Mouse (Mus musculus) neural tube, embryonic 15.5 days (tissue): ENCODE measurements around the gene Psen1. TPM values are rescaled to one million over a fixed set of nuclear protein-coding genes. Genes with fewer than 3 reads are reported as not detected.
A peak's percentile ranks its signal among the peaks of the same experiment; 100 is the strongest.

ENCODE experiments used
- ATAC-seq: fragments of 200-750 bp; cut with Nextera tagmentation; 2 replicates; pipeline ENCODE4 v1.8.0; 2017; ENCODE audit warnings: mild to moderate bottlenecking, moderate TSS enrichment, moderate library complexity; ENCODE audit not compliant: low FRiP score
- H3K27ac ChIP-seq: fragments of 300-500 bp; sonication (generic); replicated peaks from 2 replicates; pipeline ENCODE4 v1.5.1; 2015; ENCODE audit warnings: mild to moderate bottlenecking, inconsistent platforms
- H3K27me3 ChIP-seq: fragments of 300-500 bp; sonication (generic); replicated peaks from 2 replicates; pipeline ENCODE4 v1.6.1; 2015; ENCODE audit warnings: inconsistent platforms
- H3K36me3 ChIP-seq: fragments of 300-500 bp; sonication (generic); 2 replicates; pipeline ENCODE4 v1.6.1; 2015; ENCODE audit warnings: inconsistent platforms
- H3K4me1 ChIP-seq: fragments of 300-500 bp; sonication (generic); 2 replicates; pipeline ENCODE4 v1.6.1; 2015; ENCODE audit warnings: inconsistent platforms
- H3K4me2 ChIP-seq: fragments of 300-500 bp; sonication (generic); 2 replicates; pipeline ENCODE4 v1.6.1; 2015; ENCODE audit warnings: inconsistent platforms, mild to moderate bottlenecking, moderate library complexity
- H3K4me3 ChIP-seq: fragments of 300-500 bp; sonication (generic); replicated peaks from 2 replicates; pipeline ENCODE4 v1.5.1; 2015; ENCODE audit warnings: mild to moderate bottlenecking, inconsistent platforms
- H3K9ac ChIP-seq: fragments of 300-500 bp; sonication (generic); replicated peaks from 2 replicates; pipeline ENCODE4 v1.6.1; 2015; ENCODE audit warnings: mild to moderate bottlenecking, inconsistent platforms
- H3K9me3 ChIP-seq: fragments of 300-500 bp; sonication (generic); replicated peaks from 2 replicates; pipeline ENCODE4 v1.6.1; 2016; ENCODE audit warnings: inconsistent platforms
- WGBS: fragments of 180-500 bp; shearing (Covaris S2); methylation state at CpG from one replicate; pipeline ENCODE4 v1.1.7; 2015; ENCODE audit warnings: mixed read lengths; 5-methylcytosine and 5-hydroxymethylcytosine counted together
- polyA plus RNA-seq: library from polyadenylated mRNA; unstranded; fragments of >200 nt; fragmentation: Nextera tagmentation; extraction: Ambion mirVana; gene quantifications from 2 replicates; pipeline ENCODE4 v1.2.1, GENCODE M21; 2015

Gene Psen1
- polyA plus RNA-seq, result 62.4 and 68.7 TPM in 2 replicates

DNA sequence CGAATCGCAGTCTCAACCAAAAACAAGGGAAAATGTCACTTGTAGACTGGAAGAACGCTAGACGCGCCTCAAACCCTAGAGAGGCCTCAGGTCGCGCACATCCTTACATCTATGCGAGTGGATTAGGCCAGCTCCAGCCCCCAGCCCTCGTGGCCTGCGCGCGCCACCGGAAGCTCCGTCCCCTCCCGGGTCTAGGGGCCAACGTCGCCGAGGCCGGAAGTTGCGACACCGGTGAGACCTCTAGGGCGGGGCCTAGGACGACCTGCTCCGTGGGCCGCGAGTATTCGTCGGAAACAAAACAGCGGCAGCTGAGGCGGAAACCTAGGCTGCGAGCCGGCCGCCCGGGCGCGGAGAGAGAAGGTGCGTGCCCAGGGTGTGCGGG lies at the start of gene Psen1:
Psen1 (plus strand) TSS at position 219 of the 382 bp plus-strand sequence.
- under 1% methylated on average over 37 of the region's 38 CpGs for WGBS
- peaks cover 11% of the 10 kb centered on the region for H3K36me3 ChIP-seq
- H3K27ac ChIP-seq, result peak within 1 kb of the TSS; percentile 96
- H3K27me3 ChIP-seq, result no peaks in the 10 kb centered on the region
- peak within 1 kb of the TSS; percentile 99 for H3K4me3 ChIP-seq
- H3K9me3 ChIP-seq, result no peaks in the 10 kb centered on the region
- H3K9ac ChIP-seq, result peak within 1 kb of the TSS; percentile 86
- ATAC-seq, result peak; percentile 99
- peak within 1 kb of the TSS; percentile 67 for H3K4me2 ChIP-seq
- peaks cover 27% of the 10 kb centered on the region for H3K4me1 ChIP-seq

DNA sequence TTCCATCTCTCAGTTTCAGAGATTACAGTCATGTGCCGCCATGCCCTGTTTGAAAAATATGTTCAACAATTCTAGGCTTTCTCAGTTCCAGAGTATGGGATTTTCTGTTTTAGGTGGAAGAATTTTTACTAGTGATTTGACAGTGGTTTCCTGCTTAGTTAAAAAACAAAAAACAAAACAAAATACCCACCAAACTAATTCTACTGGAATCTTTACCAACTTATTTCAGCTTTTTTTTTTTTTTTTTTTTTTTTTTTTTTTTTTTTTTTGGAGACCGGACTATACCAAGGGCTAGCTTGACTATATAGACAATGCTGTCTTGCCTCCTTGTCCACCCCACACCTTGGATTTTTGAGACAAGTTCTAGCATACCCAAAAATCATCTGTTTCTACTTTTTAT lies 46.7 kb upstream of the Psen1 start:
- Histone ChIP-seq H3K27me3 (no peaks in the 10 kb centered on the region), H3K27ac (no peak overlapping the region), H3K4me3 (no peak overlapping the region), H3K9me3 (no peaks in the 10 kb centered on the region), H3K36me3 (peaks cover 43% of the 10 kb centered on the region), H3K4me1 (no peaks in the 10 kb centered on the region), H3K4me2 (no peak overlapping the region), H3K9ac (no peak overlapping the region)
- WGBS, result 96% methylated on average over 2 of the region's 2 CpGs
- ATAC-seq, result no peak

DNA sequence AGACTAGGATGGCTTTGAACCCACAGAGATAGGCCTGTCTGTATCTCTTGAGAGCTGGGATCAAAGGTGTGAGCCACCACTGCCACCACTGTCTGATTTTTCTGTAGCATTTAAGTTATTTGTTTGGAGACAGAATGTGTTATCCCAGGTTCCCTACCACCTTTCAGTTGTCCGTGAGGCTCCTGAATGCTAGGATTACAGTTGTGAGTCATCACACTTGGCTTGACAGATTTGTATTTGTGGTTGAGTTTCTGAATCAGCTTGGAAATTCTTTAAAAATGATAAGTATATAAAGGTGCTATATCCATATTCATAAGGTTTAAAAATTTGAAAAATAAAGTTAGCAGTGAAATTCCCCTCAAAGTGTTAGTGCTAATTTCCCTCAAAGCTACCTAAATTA lies 44.8 kb upstream of the Psen1 start:
- Histone ChIP-seq H3K27ac (no peak overlapping the region), H3K9me3 (no peaks in the 10 kb centered on the region), H3K4me1 (no peaks in the 10 kb centered on the region), H3K4me2 (no peak overlapping the region), H3K36me3 (peaks cover 41% of the 10 kb centered on the region), H3K9ac (no peak overlapping the region), H3K27me3 (no peaks in the 10 kb centered on the region), H3K4me3 (no peak overlapping the region)
- ATAC-seq, result no peak
- WGBS, result 95% methylated on average over 1 of the region's 1 CpGs

DNA sequence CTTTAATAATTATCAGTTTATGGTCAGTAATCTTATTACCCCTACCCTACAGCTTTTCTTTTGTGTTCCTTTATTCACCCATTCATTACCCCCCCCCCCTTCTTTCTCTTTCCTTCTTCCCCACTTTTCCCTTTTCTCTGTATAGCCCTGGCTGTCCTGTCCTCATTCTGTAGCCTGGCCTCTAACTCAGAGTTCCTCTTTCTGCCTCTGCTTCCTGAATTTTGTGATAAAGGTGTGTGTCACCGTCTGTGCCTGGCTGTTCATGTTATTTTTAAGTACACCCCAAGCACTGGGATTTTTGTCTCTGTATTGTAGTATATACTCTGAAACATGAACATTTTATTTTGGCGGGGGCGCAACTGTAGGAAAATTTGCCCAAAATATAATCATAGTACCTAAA lies 37.6 kb upstream of the Psen1 start:
- 96% methylated on average over 3 of the region's 3 CpGs for WGBS
- no peak for ATAC-seq
- H3K27me3 ChIP-seq, result no peaks in the 10 kb centered on the region
- H3K27ac ChIP-seq, result no peak overlapping the region
- peaks cover 47% of the 10 kb centered on the region for H3K36me3 ChIP-seq
- no peak overlapping the region for H3K4me2 ChIP-seq
- H3K9ac ChIP-seq, result no peak overlapping the region
- no peaks in the 10 kb centered on the region for H3K4me1 ChIP-seq
- no peaks in the 10 kb centered on the region for H3K9me3 ChIP-seq
- H3K4me3 ChIP-seq, result no peak overlapping the region

DNA sequence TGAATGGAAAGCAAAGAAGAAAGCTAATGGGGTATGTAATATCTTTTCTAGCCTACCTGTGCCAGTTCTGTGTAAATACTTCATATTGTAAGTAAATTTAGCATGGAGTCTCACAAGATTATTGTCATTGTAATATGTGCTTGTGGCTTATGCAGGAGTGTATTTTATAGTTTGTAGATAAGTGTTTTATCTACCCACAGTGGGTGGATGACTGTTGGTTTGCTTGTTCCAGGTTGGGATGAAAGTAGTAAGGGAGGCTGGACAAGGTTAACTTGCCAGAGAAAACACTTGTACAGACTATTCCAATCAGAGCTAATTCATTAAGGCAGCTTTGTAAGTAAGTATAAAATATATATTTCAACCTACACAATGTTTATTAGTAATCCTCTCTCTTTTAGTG lies 36.5 kb upstream of the Psen1 start:
- ATAC-seq, result no peak
- Histone ChIP-seq H3K9me3 (no peaks in the 10 kb centered on the region), H3K4me2 (no peak overlapping the region), H3K27ac (no peak overlapping the region), H3K36me3 (peaks cover 44% of the 10 kb centered on the region), H3K27me3 (no peaks in the 10 kb centered on the region), H3K4me3 (no peak overlapping the region), H3K4me1 (no peaks in the 10 kb centered on the region), H3K9ac (no peak overlapping the region)

DNA sequence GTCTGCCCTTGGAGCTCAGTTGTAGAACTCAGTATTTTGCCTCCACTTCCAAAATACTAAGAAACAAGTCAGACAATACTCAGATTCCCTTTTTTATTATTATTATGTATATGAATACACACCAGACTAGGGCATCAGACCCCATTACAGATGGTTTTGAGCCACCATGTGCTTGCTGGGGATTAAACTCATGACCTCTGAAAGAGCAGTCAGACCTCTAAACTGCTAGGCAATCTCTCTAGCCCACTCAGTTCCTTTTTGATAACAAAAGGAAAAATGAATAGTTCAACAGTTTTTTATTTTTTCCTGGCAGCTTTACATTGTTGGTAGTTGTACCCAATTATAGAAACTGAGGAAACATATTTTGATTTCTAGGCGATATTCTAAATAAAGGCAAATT lies 2.5 kb upstream of the Psen1 start:
- Histone ChIP-seq H3K27ac (no peak overlapping the region), H3K4me1 (peaks cover 21% of the 10 kb centered on the region), H3K4me3 (no peak overlapping the region), H3K27me3 (no peaks in the 10 kb centered on the region), H3K9me3 (no peaks in the 10 kb centered on the region), H3K36me3 (peaks cover 14% of the 10 kb centered on the region), H3K4me2 (no peak overlapping the region), H3K9ac (no peak overlapping the region)
- ATAC-seq, result no peak
- WGBS, result 98% methylated on average over 1 of the region's 1 CpGs

DNA sequence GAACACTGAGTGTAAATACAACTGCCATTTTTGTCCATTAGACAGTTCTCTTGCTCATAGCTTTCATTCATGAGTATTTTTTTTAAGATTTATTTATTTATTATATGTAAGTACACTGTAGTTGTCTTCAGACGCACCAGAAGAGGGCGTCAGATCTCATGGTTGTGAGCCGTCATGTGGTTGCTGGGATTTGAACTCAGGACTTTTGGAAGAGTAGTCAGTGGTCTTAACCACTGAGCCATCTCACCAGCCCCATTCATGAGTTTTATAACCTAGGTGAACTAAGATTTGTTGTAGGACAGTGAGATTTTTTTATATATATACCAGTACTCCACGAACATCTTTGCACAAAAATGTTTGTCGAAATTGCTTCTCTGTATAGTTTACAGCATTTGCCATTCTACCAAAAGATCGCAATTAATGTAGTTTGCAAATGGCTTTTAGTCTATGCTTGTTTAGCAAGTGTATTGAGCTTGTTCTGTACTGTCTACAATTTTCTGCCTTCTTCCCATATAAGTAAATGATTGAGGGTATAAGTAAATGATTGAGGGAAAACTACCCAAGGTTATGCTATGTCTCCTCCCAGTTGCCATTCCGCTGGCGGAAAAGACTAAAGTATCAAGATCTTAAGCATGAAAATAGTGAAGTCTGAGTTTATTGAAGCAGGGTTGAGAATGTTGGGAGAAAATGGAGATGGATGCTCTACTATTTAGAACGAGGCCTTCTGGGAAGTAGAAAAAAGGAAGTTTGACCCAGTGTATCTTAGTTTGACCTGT lies 1.2 kb upstream of the Psen1 start:
- Histone ChIP-seq H3K36me3 (peaks cover 7% of the 10 kb centered on the region), H3K9me3 (no peaks in the 10 kb centered on the region), H3K4me1 (peaks cover 27% of the 10 kb centered on the region), H3K9ac (no peak overlapping the region), H3K27me3 (no peaks in the 10 kb centered on the region), H3K4me3 (no peak overlapping the region), H3K4me2 (no peak overlapping the region), H3K27ac (peak overlapping the region; percentile 96)
- ATAC-seq, result no peak
- 90% methylated on average over 9 of the region's 9 CpGs for WGBS

DNA sequence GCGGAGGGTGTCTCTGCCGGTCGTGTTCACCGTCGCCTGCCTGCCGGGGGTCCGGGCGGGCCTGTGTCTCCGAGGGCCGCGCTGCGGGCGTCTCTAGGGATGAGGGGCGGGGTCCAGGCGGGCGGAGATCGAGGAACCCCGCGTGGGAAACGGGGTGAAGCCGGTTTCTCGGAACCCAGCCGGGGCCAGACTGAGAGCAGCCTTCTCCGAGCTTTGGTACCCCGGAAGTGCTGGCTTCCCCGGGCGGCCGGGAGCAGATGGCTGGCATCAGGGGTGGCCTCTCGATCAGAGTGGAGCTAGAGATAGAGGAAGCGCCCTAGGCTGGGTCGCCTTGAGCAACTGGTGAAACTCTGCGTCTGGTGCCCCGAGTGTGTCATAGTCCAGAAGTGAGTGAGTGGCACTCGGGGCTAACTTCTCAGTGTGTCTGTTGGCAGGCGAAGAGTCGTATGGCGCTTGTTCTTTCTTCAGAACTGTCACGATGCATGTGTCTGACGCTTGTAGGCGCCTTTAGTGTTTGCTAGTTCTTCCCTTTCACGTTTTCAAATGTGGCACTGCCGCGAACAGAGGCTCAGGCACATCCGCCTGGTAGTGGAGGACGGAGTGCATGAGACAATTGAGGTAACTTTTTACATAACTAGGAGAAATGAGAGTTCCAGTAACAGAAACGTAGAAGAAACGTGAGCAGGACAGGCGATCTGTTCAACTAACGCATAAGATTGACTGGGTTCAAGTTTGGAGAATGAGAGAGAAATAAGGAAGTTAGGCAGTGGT lies 549 bp downstream of the Psen1 start:
- H3K4me3 ChIP-seq, result peak overlapping the region; percentile 99
- H3K36me3 ChIP-seq, result peaks cover 9% of the 10 kb centered on the region
- ATAC-seq, result peak; percentile 84
- peak overlapping the region; percentile 96 for H3K27ac ChIP-seq
- peak overlapping the region; percentile 86 for H3K9ac ChIP-seq
- no peaks in the 10 kb centered on the region for H3K27me3 ChIP-seq
- H3K4me2 ChIP-seq, result peak overlapping the region; percentile 67
- WGBS, result under 1% methylated on average over 49 of the region's 49 CpGs
- H3K9me3 ChIP-seq, result no peaks in the 10 kb centered on the region
- peaks cover 27% of the 10 kb centered on the region for H3K4me1 ChIP-seq

DNA sequence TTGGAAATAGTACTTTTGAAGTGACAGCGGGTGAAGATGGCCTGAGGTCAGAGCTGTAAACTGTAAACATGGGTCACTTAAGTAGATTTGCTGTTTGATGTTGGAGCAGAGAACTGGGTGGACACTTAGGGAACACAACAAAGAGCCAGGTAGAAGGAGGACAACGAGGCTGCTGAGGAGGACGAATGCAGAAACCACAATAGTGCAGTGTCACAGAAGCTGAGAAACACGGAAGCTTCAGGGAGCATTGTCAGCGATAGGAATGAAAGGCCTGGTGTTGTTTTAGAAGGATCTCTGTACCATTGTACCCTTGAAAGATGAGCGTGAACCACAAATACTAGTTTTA lies 1.1 kb downstream of the Psen1 start:
- ATAC-seq, result no peak
- no peaks in the 10 kb centered on the region for H3K9me3 ChIP-seq
- peak overlapping the region; percentile 96 for H3K27ac ChIP-seq
- H3K4me2 ChIP-seq, result peak overlapping the region; percentile 67
- peak overlapping the region; percentile 86 for H3K9ac ChIP-seq
- H3K4me3 ChIP-seq, result peak overlapping the region; percentile 99
- H3K27me3 ChIP-seq, result no peaks in the 10 kb centered on the region
- 0 out of 2 replicates have a peak, but pooled peaks cover 6% of the 10 kb centered on the region for H3K36me3 ChIP-seq
- H3K4me1 ChIP-seq, result peaks cover 27% of the 10 kb centered on the region
- WGBS, result 24% methylated on average over 6 of the region's 6 CpGs

DNA sequence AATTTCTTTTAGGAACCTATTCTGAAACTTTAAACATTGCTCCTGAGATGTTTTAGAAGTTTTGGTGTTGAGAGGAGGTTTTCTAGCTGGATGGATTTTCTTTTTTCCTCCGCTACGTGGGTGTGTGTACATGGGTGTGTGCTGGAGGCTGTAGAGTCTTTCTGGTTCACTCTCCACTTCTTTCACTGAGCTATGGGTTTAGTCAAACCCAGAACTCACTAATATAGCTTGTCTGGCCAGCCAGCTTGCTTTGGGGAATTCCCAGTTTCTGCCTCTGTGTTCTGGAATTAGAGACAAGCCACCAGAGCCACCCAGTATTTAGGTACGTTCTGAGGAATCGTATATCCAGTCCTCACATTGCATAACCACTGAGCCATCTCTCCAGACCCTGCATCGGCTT lies 6.1 kb downstream of the Psen1 start:
- WGBS, result 96% methylated on average over 5 of the region's 5 CpGs
- Histone ChIP-seq H3K4me1 (peaks cover 18% of the 10 kb centered on the region), H3K9me3 (no peaks in the 10 kb centered on the region), H3K9ac (no peak overlapping the region), H3K27me3 (no peaks in the 10 kb centered on the region), H3K36me3 (0 out of 2 replicates have a peak, but pooled peaks cover 6% of the 10 kb centered on the region), H3K27ac (no peak overlapping the region), H3K4me2 (no peak overlapping the region), H3K4me3 (no peak overlapping the region)
- ATAC-seq, result no peak

DNA sequence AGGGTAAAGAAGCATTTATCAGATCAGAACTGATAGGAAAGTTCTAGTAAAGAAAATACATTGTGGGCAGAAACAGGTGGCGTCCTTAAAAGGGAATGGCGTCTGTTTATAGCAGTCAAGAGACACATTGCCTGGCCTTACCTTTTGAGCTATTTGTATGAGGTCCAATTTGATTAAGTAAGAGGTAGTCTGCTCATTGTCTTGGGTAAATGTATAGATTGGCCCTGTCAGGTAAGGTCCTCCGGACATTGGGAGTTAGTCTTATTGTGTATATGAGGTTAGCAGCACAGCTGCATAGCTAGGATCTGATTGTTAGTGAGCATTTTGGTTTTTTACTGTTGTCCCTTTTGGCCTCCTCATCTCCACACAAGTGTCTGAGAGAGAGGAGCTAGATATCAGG lies 6.7 kb downstream of the Psen1 start:
- no peak overlapping the region for H3K27ac ChIP-seq
- WGBS, result 89% methylated on average over 3 of the region's 3 CpGs
- H3K4me3 ChIP-seq, result no peak overlapping the region
- no peaks in the 10 kb centered on the region for H3K9me3 ChIP-seq
- H3K4me2 ChIP-seq, result no peak overlapping the region
- ATAC-seq, result no peak
- no peaks in the 10 kb centered on the region for H3K27me3 ChIP-seq
- no peak overlapping the region for H3K9ac ChIP-seq
- 0 out of 2 replicates have a peak, but pooled peaks cover 6% of the 10 kb centered on the region for H3K36me3 ChIP-seq
- H3K4me1 ChIP-seq, result peaks cover 11% of the 10 kb centered on the region

DNA sequence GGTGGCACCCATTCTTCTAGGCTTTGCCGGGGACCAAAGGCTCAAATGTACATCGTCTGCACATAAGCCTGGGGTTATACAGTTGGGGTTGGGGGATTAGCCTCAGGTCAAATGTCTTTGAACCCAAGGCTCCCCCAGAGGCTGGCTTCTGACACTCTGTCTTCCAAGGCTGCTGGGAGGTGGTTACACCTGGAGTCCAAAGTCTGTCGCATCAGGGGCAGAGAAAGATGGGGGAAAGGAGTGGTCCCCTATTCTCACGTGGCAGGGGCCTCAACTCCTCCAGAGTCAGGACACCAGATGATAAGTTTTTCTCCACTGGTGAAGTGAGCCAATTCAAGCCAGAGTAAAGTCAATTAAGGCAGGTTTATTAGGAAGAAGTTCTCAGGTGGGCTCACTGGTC lies 10.7 kb downstream of the Psen1 start:
- no peak for ATAC-seq
- 94% methylated on average over 4 of the region's 4 CpGs for WGBS
- no peak overlapping the region for H3K4me3 ChIP-seq

More for the DNA sequence above, 10.7 kb downstream of the Psen1 start:
- 0 out of 2 replicates have a peak, but pooled peaks cover 10% of the 10 kb centered on the region for H3K36me3 ChIP-seq
- no peak overlapping the region for H3K9ac ChIP-seq
- H3K4me1 ChIP-seq, result no peaks in the 10 kb centered on the region
- no peaks in the 10 kb centered on the region for H3K9me3 ChIP-seq
- H3K4me2 ChIP-seq, result no peak overlapping the region
- H3K27ac ChIP-seq, result no peak overlapping the region
- H3K27me3 ChIP-seq, result no peaks in the 10 kb centered on the region
